Mouse (Mus musculus): ENCODE results near the gene Rnf187.

- TF ChIP-seq CTCF (conservative IDR thresholded peaks at IDR 0.05 in 1 of 2, IDR thresholded peaks at IDR 0.05 in 1 of 2; ENCODE audit: low read depth in 2 of 2, low read length in 2 of 2) (no peak), MEF2A (IDR thresholded peaks at IDR 0.05; ENCODE audit: borderline replicate concordance, low read depth, low read length) (no peak), MAX (IDR thresholded peaks at IDR 0.05; ENCODE audit: low read length) (no peak), POLR2AphosphoS2 (IDR thresholded peaks at IDR 0.05; ENCODE audit: low read depth, low read length) (no peak), ZC3H11A (IDR thresholded peaks at IDR 0.05; ENCODE audit: low read depth, low read length) (no peak), EP300 (IDR thresholded peaks at IDR 0.05; ENCODE audit: low read length) (no peak), KAT2A (IDR thresholded peaks at IDR 0.05; ENCODE audit: insufficient replicate concordance, low read length) (no peak)
Measured at GRCm38 (mm10) chr11:58957226-58957914, 18.7 kb upstream of the Rnf187 start.
